Mouse (Mus musculus): ENCODE data around the gene Olfr18. TPM values are rescaled to one million over a fixed set of nuclear protein-coding genes. Genes with fewer than 3 reads are reported as not detected.
A peak's percentile ranks its signal among the peaks of the same experiment; 100 is the strongest.
"Not testable (repeated sequence)": the region's sequence is repeated elsewhere in the genome, so short reads cannot be mapped to it uniquely, and the experiment has no call there.

Gene Olfr18
- not detected in 2 replicates for polyA plus RNA-seq (2015; fragmentation: Nextera tagmentation; extraction: Ambion mirVana)

GRCm38 (mm10) chr9:20335994-20336393, at the start of gene Olfr18:
TSS of gene Olfr18 (minus strand) at chr9:20336094.
- Histone ChIP-seq H3K4me3 (replicated peaks) (no peak within 1 kb of the TSS), H3K4me1 (replicated peaks) (no peaks in the 10 kb centered on the region), H3K9me3 (no peaks in the 10 kb centered on the region), H3K36me3 (no peaks in the 10 kb centered on the region), H3K4me2 (replicated peaks) (no peak within 1 kb of the TSS), H3K27me3 (replicated peaks) (no peaks in the 10 kb centered on the region), H3K27ac (no peak within 1 kb of the TSS), H3K9ac (no peak within 1 kb of the TSS)
- ATAC-seq = no peak

DNA sequence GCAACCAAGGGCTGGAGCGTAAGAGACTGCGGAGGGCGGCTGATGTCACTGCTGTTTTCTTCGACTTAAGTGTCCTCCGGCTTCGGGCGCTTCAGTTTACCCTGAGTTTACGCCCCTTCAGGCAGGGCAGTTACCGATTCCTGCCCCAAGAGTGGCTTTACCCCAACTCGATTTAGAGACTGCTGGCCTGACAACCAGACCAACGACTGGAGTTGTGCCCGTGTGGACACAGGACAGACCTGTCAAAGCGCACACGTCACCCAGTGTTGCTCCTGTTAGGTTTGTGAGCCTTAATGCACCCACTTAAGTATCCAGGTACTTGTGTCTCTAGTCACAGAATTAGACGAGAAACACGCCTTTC, 49.4 kb upstream of the Olfr18 start:
- Histone ChIP-seq H3K9me3 (no peaks in the 10 kb centered on the region), H3K4me1 (replicated peaks) (no peaks in the 10 kb centered on the region), H3K27me3 (replicated peaks) (no peaks in the 10 kb centered on the region), H3K9ac (peak overlapping the region; percentile 66), H3K4me2 (replicated peaks) (peak overlapping the region; percentile 77), H3K4me3 (replicated peaks) (peak overlapping the region; percentile 57), H3K36me3 (no peaks in the 10 kb centered on the region), H3K27ac (no peak overlapping the region)
- 11% methylated on average over 16 of the region's 16 CpGs for WGBS
- ATAC-seq = peak; percentile 78

DNA sequence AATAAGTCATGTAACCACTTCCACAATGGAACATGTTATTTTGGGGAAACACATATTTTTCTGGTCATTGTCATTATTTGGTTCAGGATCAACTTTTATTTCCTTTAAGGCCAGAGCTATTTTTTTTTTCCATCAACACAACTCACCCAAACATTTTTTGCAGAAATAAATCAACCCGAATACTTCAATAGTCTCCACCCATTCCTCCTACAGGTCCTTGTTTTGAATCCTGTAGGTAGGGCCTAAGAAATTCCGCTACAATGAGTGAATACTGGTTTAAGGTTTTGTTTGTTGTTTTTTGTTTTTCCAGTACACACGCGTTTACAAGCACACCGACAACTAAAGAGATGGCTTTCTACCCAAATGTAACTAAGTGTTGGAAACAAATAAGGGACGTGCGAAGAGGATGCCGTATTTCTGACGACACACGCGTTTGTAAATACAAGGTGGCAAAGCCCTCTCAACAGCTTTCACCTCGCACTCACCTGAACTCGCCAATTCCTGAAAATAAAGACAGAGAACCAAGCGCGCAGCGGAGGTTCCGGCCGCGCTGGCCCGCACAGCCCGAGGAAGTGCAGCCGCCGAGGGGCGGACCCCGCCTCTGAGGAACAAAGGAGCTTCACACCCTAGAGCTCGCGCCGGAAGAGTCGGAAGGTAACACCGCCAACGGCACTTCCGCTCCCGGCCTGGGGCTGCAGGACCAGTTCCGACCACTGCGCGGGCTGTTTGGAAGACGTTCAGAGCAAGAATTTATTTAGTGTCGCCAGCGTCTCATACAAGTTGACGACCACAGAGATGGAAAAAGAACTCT, 48.8 kb upstream of the Olfr18 start, which contains the start of gene Zfp560:
Gene Zfp560, minus strand, starts transcription at position 646 of the 811 bp plus-strand sequence.
- H3K4me2 ChIP-seq (replicated peaks) = peak within 1 kb of the TSS; percentile 77
- 1% methylated on average over 40 of the region's 40 CpGs for WGBS
- no peaks in the 10 kb centered on the region for H3K36me3 ChIP-seq
- ATAC-seq = peak; percentile 100
- H3K27me3 ChIP-seq (replicated peaks) = no peaks in the 10 kb centered on the region
- peak within 1 kb of the TSS; percentile 46; the same call in 1 of the 2 replicates for H3K27ac ChIP-seq
- peak within 1 kb of the TSS; percentile 66 for H3K9ac ChIP-seq
- H3K4me1 ChIP-seq (replicated peaks) = no peaks in the 10 kb centered on the region
- no peaks in the 10 kb centered on the region for H3K9me3 ChIP-seq
- peak within 1 kb of the TSS; percentile 57 for H3K4me3 ChIP-seq (replicated peaks)

DNA sequence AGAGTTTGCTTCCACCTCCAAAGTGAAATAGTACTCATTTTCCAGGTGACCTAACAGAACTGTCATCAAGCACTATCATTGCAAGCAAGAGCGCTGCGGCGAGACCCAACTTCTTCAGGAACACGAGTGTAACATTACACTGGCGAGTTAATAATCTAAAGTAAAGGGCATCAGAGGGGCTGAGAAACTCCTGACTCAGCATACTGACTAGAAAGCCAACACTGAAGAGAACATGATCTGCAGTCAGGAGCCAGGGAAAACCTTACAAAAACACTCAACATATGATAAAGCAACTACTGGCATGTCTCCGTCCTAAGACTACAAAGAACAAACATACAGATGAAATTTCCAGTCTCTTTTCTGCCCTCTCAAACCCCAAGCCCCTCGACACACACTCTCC, 47.8 kb upstream of the Olfr18 start:
- H3K27me3 ChIP-seq (replicated peaks) = no peaks in the 10 kb centered on the region
- WGBS = 87% methylated on average over 7 of the region's 7 CpGs
- H3K9ac ChIP-seq = no peak overlapping the region
- no peak overlapping the region for H3K4me3 ChIP-seq (replicated peaks)
- no peaks in the 10 kb centered on the region for H3K4me1 ChIP-seq (replicated peaks)
- ATAC-seq = no peak
- H3K9me3 ChIP-seq = no peaks in the 10 kb centered on the region
- H3K36me3 ChIP-seq = no peaks in the 10 kb centered on the region
- peak overlapping the region; percentile 77; the same call in 1 of the 2 replicates for H3K4me2 ChIP-seq (replicated peaks)
- H3K27ac ChIP-seq = no peak overlapping the region

DNA sequence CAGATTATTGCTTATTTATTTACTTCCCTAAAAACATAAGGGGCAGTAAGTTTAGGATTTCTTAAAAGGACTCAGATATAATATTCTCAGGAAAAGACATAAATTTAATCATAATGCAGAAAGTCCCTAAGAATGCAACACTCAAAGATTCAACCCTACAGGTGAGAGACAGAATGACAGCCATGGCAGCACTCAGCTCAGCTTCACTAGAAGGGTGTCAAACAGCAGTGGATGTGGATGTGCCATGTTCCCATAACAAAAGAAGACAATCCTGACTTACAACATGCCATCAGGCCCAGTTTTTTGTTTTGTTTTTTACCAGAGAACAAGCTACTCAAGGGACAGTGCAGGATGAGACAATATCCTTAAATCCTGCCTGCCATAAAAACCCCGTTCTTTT, 38.8 kb upstream of the Olfr18 start:
- Histone ChIP-seq H3K27ac (no peak overlapping the region), H3K4me3 (replicated peaks) (no peak overlapping the region), H3K4me2 (replicated peaks) (no peak overlapping the region), H3K36me3 (no peaks in the 10 kb centered on the region), H3K9ac (no peak overlapping the region), H3K4me1 (replicated peaks) (no peaks in the 10 kb centered on the region), H3K27me3 (replicated peaks) (no peaks in the 10 kb centered on the region), H3K9me3 (no peaks in the 10 kb centered on the region)
- 89% methylated on average over 1 of the region's 1 CpGs for WGBS
- ATAC-seq = no peak

DNA sequence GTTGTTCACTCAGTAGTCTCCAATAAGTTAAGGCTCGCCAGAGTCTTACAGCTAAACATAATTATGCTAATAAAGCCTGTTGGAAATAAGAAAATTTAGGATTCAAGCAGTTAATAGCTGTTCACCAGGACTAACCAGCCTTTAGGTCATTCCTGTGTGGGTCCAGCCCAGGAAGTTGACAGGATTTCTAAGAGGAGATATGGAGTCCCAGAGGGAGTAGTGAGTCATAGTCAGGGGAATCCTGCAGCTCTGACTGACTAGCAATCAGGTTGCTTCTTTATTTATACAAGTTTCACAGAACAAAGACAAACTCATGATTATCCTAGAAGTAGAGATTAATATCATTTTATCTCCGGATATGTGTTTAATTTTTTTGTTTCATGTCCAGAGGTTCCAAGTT, 31.4 kb upstream of the Olfr18 start:
- H3K9ac ChIP-seq = no peak overlapping the region
- no peak for ATAC-seq
- H3K4me3 ChIP-seq (replicated peaks) = no peak overlapping the region
- no peak overlapping the region for H3K27ac ChIP-seq
- H3K4me1 ChIP-seq (replicated peaks) = no peaks in the 10 kb centered on the region
- no peaks in the 10 kb centered on the region for H3K9me3 ChIP-seq
- H3K4me2 ChIP-seq (replicated peaks) = no peak overlapping the region
- H3K36me3 ChIP-seq = no peaks in the 10 kb centered on the region
- WGBS = 92% methylated on average over 2 of the region's 2 CpGs
- no peaks in the 10 kb centered on the region for H3K27me3 ChIP-seq (replicated peaks)

GRCm38 (mm10) chr9:20348501-20348900, 12.6 kb upstream of the Olfr18 start:
- Histone ChIP-seq H3K4me1 (replicated peaks) (no peaks in the 10 kb centered on the region), H3K4me2 (replicated peaks) (no peak overlapping the region), H3K27me3 (replicated peaks) (no peaks in the 10 kb centered on the region), H3K4me3 (replicated peaks) (no peak overlapping the region), H3K27ac (no peak overlapping the region), H3K36me3 (peaks cover 14% of the 10 kb centered on the region), H3K9ac (no peak overlapping the region), H3K9me3 (no peaks in the 10 kb centered on the region)
- ATAC-seq = no peak
- WGBS = 85% methylated on average over 4 of the region's 4 CpGs

DNA sequence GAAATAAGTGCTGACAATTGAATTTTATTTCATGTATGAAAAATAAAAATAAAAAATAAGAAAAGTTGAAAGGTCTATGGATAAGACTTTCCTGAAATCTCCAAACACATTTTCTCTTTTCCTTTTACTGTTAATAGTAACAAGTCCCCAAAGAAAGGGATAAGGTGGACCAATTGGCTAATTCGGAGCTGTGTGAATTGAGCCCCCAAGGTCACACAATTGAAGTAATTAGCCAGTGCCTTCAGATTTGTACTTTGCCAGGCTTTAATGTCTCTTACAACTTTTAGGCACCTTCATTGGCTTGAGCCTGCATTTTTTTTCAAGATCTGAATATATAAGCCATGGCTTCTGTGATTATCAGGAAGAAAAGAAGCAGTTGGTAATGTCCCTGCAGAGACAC, 37.7 kb downstream of the Olfr18 start, which contains the start of gene Olfr873:
Gene Olfr873, plus strand, starts transcription at position 301 of the 400 bp plus-strand sequence.
- no peak within 1 kb of the TSS for H3K4me3 ChIP-seq (replicated peaks)
- no peaks in the 10 kb centered on the region for H3K27me3 ChIP-seq (replicated peaks)
- no peak for ATAC-seq
- H3K9ac ChIP-seq = no peak within 1 kb of the TSS
- no peaks in the 10 kb centered on the region for H3K4me1 ChIP-seq (replicated peaks)
- no peaks in the 10 kb centered on the region for H3K36me3 ChIP-seq
- no peak within 1 kb of the TSS for H3K4me2 ChIP-seq (replicated peaks)
- no peaks in the 10 kb centered on the region for H3K9me3 ChIP-seq
- WGBS = 73% methylated on average over 1 of the region's 1 CpGs
- H3K27ac ChIP-seq = no peak within 1 kb of the TSS

DNA sequence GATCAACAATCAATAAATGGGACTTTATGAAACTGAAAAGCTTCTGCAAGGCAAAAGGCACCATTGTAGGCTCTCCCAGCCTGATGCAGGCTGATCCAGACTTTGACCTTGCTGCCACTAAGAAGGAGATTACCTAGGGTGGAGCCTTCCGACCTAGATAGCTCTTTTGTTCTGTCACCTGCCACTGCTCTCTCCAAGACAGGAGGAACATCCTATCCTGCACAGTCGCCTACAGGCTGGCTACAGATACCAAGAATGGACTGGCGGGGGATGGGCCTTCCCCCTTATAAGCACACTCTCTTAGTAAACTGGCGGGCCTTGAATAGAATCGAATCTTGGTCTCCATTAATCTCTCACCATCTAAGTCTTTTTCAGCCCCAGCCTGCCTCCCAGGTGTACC, 40.3 kb downstream of the Olfr18 start:
- ATAC-seq; H3K27me3 ChIP-seq (replicated peaks); H3K4me1 ChIP-seq (replicated peaks); H3K27ac ChIP-seq; H3K4me3 ChIP-seq (replicated peaks); H3K36me3 ChIP-seq; H3K9me3 ChIP-seq; H3K4me2 ChIP-seq (replicated peaks); H3K9ac ChIP-seq: not testable (repeated sequence)
- 84% methylated on average over 5 of the region's 5 CpGs for WGBS

DNA sequence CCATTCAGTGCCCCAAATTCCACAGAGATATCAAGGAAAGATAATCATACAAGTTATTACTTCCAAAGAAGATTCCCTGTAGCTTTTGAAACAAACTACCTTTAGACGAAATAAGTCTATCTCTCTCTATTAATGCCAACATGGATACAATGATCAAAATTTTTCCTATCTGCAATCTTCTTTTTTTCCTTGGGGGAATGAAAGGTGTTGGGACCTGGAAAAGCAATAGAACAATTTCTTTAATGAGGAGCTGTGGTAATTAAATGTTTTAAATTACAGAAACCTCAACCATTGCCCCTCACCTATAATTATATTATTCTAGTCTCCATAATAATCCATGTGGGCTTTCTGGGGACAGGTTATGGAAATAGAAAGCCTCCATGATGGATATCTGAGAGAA, 53.8 kb downstream of the Olfr18 start, which contains the start of gene Olfr39:
Gene Olfr39, plus strand, starts transcription at position 301 of the 400 bp plus-strand sequence.
- H3K27ac ChIP-seq = no peak within 1 kb of the TSS
- no peaks in the 10 kb centered on the region for H3K9me3 ChIP-seq
- H3K4me3 ChIP-seq (replicated peaks) = no peak within 1 kb of the TSS
- H3K36me3 ChIP-seq = no peaks in the 10 kb centered on the region
- ATAC-seq = no peak
- WGBS = 80% methylated on average over 1 of the region's 1 CpGs
- H3K27me3 ChIP-seq (replicated peaks) = no peaks in the 10 kb centered on the region
- H3K9ac ChIP-seq = no peak within 1 kb of the TSS
- H3K4me2 ChIP-seq (replicated peaks) = no peak within 1 kb of the TSS
- H3K4me1 ChIP-seq (replicated peaks) = no peaks in the 10 kb centered on the region

Other genes starting within 250 kb of the Olfr18 start
- gene Olfr868, start 237.5 kb downstream of the Olfr18 start, polyA plus RNA-seq (2015; fragmentation: Nextera tagmentation; extraction: Ambion mirVana) = not detected in 2 replicates
- gene Olfr869, start 207.1 kb downstream of the Olfr18 start, polyA plus RNA-seq (2015; fragmentation: Nextera tagmentation; extraction: Ambion mirVana) = not detected in 2 replicates
- not detected in 2 replicates for gene Olfr870, start 162.0 kb downstream of the Olfr18 start, polyA plus RNA-seq (2015; fragmentation: Nextera tagmentation; extraction: Ambion mirVana)
- gene Olfr871, start 123.9 kb downstream of the Olfr18 start, polyA plus RNA-seq (2015; fragmentation: Nextera tagmentation; extraction: Ambion mirVana) = not detected in 2 replicates
- gene Olfr872, start 99.0 kb downstream of the Olfr18 start, polyA plus RNA-seq (2015; fragmentation: Nextera tagmentation; extraction: Ambion mirVana) = not detected in 2 replicates
- not detected in 2 replicates for gene Olfr39, start 53.7 kb downstream of the Olfr18 start, polyA plus RNA-seq (2015; fragmentation: Nextera tagmentation; extraction: Ambion mirVana)
- gene Olfr873, start 37.6 kb downstream of the Olfr18 start, polyA plus RNA-seq (2015; fragmentation: Nextera tagmentation; extraction: Ambion mirVana) = not detected in 2 replicates
- gene Zfp560, start 49.1 kb upstream of the Olfr18 start, polyA plus RNA-seq (2015; fragmentation: Nextera tagmentation; extraction: Ambion mirVana) = 24.9 and 35.5 TPM in 2 replicates
- gene Zfp26, start 124.1 kb upstream of the Olfr18 start, polyA plus RNA-seq (2015; fragmentation: Nextera tagmentation; extraction: Ambion mirVana) = 11.9 and 14.7 TPM in 2 replicates
- gene Zfp426, start 156.7 kb upstream of the Olfr18 start, polyA plus RNA-seq (2015; fragmentation: Nextera tagmentation; extraction: Ambion mirVana) = 15.1 and 15.7 TPM in 2 replicates
- gene Zfp266, start 185.3 kb upstream of the Olfr18 start, polyA plus RNA-seq (2015; fragmentation: Nextera tagmentation; extraction: Ambion mirVana) = 55.1 and 62.4 TPM in 2 replicates
- gene Zfp846, start 245.2 kb upstream of the Olfr18 start, polyA plus RNA-seq (2015; fragmentation: Nextera tagmentation; extraction: Ambion mirVana) = 12.0 and 13.8 TPM in 2 replicates

Data from intestine, embryonic 15.5 days (tissue).